Mouse (Mus musculus) embryonic facial prominence, embryonic 13.5 days (tissue): ENCODE data around the gene Man1a2. TPM values are rescaled to one million over a fixed set of nuclear protein-coding genes. Genes with fewer than 3 reads are reported as not detected.

ENCODE experiments used
- ATAC-seq: fragments of 200-750 bp; cut with Nextera tagmentation; 2 replicates; pipeline ENCODE4 v1.8.0; 2017; ENCODE audit warnings: low read depth; ENCODE audit not compliant: insufficient number of reproducible peaks, insufficient read depth, low FRiP score, low TSS enrichment
- H3K27ac ChIP-seq: fragments of 300-500 bp; sonication (generic); 2 replicates; pipeline ENCODE4 v1.5.1; 2015; ENCODE audit warnings: moderate library complexity, mild to moderate bottlenecking, inconsistent platforms
- H3K27me3 ChIP-seq: fragments of 300-500 bp; sonication (generic); 2 replicates; pipeline ENCODE4 v1.6.1; 2015; ENCODE audit warnings: mild to moderate bottlenecking, inconsistent platforms
- H3K36me3 ChIP-seq: fragments of 300-500 bp; sonication (generic); 2 replicates; pipeline ENCODE4 v1.6.1; 2015; ENCODE audit warnings: mild to moderate bottlenecking, inconsistent platforms
- H3K4me1 ChIP-seq: fragments of 300-500 bp; sonication (generic); 2 replicates; pipeline ENCODE4 v1.6.1; 2015; ENCODE audit warnings: inconsistent platforms
- H3K4me2 ChIP-seq: fragments of 300-500 bp; sonication (generic); 2 replicates; pipeline ENCODE4 v1.6.1; 2015; ENCODE audit warnings: moderate library complexity, mild to moderate bottlenecking, inconsistent platforms
- H3K4me3 ChIP-seq: fragments of 300-500 bp; sonication (generic); 2 replicates; pipeline ENCODE4 v1.5.1; 2015; ENCODE audit warnings: mild to moderate bottlenecking, inconsistent platforms
- H3K9ac ChIP-seq: fragments of 300-500 bp; sonication (generic); 2 replicates; pipeline ENCODE4 v1.6.1; 2015; ENCODE audit warnings: mild to moderate bottlenecking, inconsistent platforms
- H3K9me3 ChIP-seq: fragments of 300-500 bp; sonication (generic); 2 replicates; pipeline ENCODE4 v1.6.1; 2016; ENCODE audit warnings: inconsistent platforms
- WGBS: fragments of 180-500 bp; shearing (Covaris S2); methylation state at CpG from one replicate; pipeline ENCODE4 v1.1.7; 2015; ENCODE audit warnings: mixed read lengths; 5-methylcytosine and 5-hydroxymethylcytosine counted together
- polyA plus RNA-seq: library from polyadenylated mRNA; unstranded; fragments of >200 nt; fragmentation: Nextera tagmentation; extraction: Ambion mirVana; gene quantifications from 2 replicates; pipeline ENCODE4 v1.2.1, GENCODE M21; 2015

Man1a2 gene
- polyA plus RNA-seq, 1 experiment from 2014 or later: 64.1 TPM

- no peak overlapping the region for H3K4me2 ChIP-seq
- H3K9ac ChIP-seq: no peak overlapping the region
- no peak overlapping the region for H3K27ac ChIP-seq
- H3K4me1 ChIP-seq: no peaks in the 10 kb centered on the region
- H3K4me3 ChIP-seq: no peak overlapping the region
- WGBS: 54% methylated on average over 1 of the region's 1 CpGs
- no peak for ATAC-seq
- H3K27me3 ChIP-seq: no peaks in the 10 kb centered on the region
- no peaks in the 10 kb centered on the region for H3K9me3 ChIP-seq
- H3K36me3 ChIP-seq: no peaks in the 10 kb centered on the region
Observed at GRCm38 (mm10) chr3:100521626-100522025, 163.7 kb downstream of the Man1a2 start.

GRCm38 (mm10) chr3:100515754-100516141 is 169.6 kb downstream of the Man1a2 start:
- ATAC-seq: no peak
- Histone ChIP-seq H3K4me1 (no peaks in the 10 kb centered on the region), H3K9ac (no peak overlapping the region), H3K9me3 (no peaks in the 10 kb centered on the region), H3K27ac (no peak overlapping the region), H3K4me2 (no peak overlapping the region), H3K4me3 (no peak overlapping the region), H3K27me3 (no peaks in the 10 kb centered on the region), H3K36me3 (no peaks in the 10 kb centered on the region)
- WGBS: 84% methylated on average over 5 of the region's 5 CpGs

GRCm38 (mm10) chr3:100515093-100515753 is 170.1 kb downstream of the Man1a2 start:
- H3K36me3 ChIP-seq: no peaks in the 10 kb centered on the region
- no peaks in the 10 kb centered on the region for H3K9me3 ChIP-seq
- no peaks in the 10 kb centered on the region for H3K27me3 ChIP-seq
- 79% methylated on average over 8 of the region's 8 CpGs for WGBS
- no peak overlapping the region for H3K9ac ChIP-seq
- H3K4me1 ChIP-seq: no peaks in the 10 kb centered on the region
- no peak overlapping the region for H3K4me2 ChIP-seq
- no peak for ATAC-seq
- no peak overlapping the region for H3K27ac ChIP-seq
- no peak overlapping the region for H3K4me3 ChIP-seq

Other genes starting within 250 kb of the Man1a2 start
- 4.8 and 6.1 TPM in 2 replicates for gene Tent5c, start 196.2 kb downstream of the Man1a2 start, polyA plus RNA-seq
- 0.17 and 0.20 TPM in 2 replicates for gene Vtcn1, start 140.0 kb upstream of the Man1a2 start, polyA plus RNA-seq
- gene Trim45, start 236.7 kb upstream of the Man1a2 start, polyA plus RNA-seq: 7.7 and 8.2 TPM in 2 replicates